Mouse (Mus musculus): ENCODE measurements around the gene Unc93a2.
A peak's percentile ranks its signal among the peaks of the same experiment; 100 is the strongest.
"Not testable (repeated sequence)": the region's sequence is repeated elsewhere in the genome, so short reads cannot be mapped to it uniquely, and the experiment has no call there.

Gene Unc93a2

DNA sequence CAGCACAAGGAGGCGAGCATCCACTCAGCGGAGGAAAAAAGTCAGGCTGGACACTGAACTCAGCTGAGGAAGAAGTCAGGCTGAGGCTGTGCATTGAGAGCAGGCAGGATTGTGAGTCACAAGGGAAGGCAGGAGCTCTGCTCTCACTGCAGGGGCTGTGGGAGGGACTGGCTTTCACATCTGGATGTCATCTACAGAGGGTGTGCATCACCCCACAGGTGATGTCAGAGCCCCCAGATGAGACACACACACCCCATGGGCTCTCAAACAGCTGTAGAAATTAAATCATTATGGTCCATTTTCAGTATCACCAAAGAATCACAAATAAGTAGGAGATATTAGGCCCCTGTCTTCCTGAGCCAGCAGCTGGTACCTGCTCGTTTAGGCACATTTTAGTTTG, at the start of gene Unc93a2:
Unc93a2 (minus strand) TSS at position 101 of the 400 bp plus-strand sequence.
- DNase-seq: not testable (repeated sequence)

- not testable (repeated sequence) for DNase-seq
Observed at GRCm38 (mm10) chr17:7434121-7434520, 48.9 kb upstream of the Unc93a2 start.

GRCm38 (mm10) chr17:7430210-7430631, 45.0 kb upstream of the Unc93a2 start:
- DNase-seq: peak in 1 of 2 experiments; percentile 8

- DNase-seq: not testable (repeated sequence)
Observed at GRCm38 (mm10) chr17:7420191-7420973, 35.1 kb upstream of the Unc93a2 start.

GRCm38 (mm10) chr17:7414601-7415310, 29.5 kb upstream of the Unc93a2 start:
- DNase-seq: not testable (repeated sequence)

- DNase-seq: not testable (repeated sequence)
Observed at GRCm38 (mm10) chr17:7413336-7413735, 28.1 kb upstream of the Unc93a2 start.

DNA sequence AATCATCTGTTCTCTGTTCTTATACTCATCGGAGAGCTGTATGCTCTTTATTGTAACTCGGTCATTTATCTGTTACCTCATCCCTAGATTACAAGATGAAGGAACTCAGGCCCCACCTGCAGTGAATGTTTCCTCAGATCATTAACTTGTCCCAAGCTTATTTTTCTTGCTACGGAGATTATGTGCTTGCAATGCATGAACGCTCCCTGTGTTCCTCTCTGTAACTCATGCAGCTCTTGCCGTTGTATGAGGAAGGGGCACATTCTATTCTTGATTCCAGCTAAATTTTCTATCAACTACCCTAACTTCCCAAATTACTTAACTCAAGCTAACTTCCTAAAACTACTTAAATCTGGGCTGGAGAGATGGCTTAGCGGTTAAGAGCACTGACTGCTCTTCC, 14.5 kb upstream of the Unc93a2 start:
- not testable (repeated sequence) for DNase-seq

GRCm38 (mm10) chr17:7398198-7398847, 13.1 kb upstream of the Unc93a2 start:
- peak in 1 of 2 experiments; percentile 15 for DNase-seq

DNA sequence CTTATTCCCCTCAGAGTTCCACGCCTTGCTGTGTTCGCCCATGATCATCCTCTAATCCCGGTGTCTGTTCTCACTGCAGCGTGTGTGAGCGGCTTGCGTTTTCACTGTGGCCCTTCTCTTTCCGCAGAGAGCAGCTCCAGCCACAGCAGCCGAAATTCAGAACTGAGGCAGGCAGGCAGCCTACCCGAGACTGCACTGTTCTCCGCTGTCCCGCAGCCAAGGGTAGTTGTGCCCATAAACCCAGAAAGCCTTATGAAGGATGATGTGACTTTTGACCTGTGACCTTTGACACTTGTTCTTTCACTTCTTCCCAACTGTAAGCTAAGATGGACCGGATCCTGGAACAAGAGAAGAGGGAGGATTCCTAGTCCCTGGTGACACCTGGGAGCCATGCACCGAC, 11.8 kb upstream of the Unc93a2 start:
- not testable (repeated sequence) for DNase-seq

DNA sequence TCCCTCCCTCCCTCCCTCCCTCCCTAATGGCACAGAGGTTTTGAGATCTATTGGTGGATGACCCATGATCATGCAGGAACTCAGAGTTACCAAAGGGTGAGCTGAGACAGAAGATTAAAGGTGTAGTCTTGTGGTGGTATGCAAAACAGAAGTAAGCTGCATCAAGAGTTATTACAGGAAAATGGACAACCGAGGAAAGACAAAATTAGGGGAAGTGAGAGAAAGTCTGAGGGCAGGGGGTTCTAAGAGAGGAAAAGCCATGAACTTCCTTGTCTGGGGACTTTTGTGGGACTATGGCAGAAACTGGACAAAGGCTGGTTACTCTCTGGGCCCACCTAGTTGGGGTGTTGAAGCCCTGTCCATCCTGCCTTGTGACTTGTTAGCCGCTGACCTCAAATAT, 11.0 kb upstream of the Unc93a2 start:
- DNase-seq: not testable (repeated sequence)

GRCm38 (mm10) chr17:7395671-7396070, 10.4 kb upstream of the Unc93a2 start:
- not testable (repeated sequence) for DNase-seq

GRCm38 (mm10) chr17:7395116-7395515, 9.9 kb upstream of the Unc93a2 start:
- DNase-seq: not testable (repeated sequence)

GRCm38 (mm10) chr17:7389898-7390297, 4.6 kb upstream of the Unc93a2 start:
- DNase-seq: not testable (repeated sequence)

- not testable (repeated sequence) for DNase-seq
Observed at GRCm38 (mm10) chr17:7388958-7389356, 3.7 kb upstream of the Unc93a2 start.

DNA sequence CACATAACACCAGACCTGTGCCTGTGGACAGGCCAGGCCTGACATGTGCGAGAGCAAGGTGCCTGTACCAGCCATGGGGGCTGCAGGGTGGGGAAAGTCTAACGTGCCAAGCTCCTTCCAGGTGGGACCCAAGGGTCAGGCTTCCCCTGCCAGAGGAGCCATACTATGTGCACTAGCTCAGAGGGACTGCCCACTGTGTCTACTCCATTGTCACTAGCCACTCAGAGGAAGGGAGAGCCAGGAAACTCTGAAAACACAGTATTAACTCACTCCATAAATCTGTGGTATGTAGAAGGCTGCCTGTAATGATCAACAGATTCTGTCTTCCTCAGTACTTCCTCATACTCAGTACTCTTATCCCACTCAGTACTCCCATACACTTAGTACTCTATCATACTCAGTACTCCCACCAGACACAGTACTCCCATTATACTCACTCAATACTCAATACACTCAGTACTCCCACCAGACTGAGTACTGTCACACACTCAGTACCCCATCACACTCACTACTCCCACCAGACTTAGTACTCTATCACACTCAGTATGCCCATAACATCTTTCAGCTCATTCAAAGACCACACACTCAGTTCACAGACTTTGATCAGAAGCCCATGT, 3.2 kb upstream of the Unc93a2 start:
- DNase-seq: not testable (repeated sequence)

GRCm38 (mm10) chr17:7386016-7386415, 752 bp upstream of the Unc93a2 start:
- not testable (repeated sequence) for DNase-seq

DNA sequence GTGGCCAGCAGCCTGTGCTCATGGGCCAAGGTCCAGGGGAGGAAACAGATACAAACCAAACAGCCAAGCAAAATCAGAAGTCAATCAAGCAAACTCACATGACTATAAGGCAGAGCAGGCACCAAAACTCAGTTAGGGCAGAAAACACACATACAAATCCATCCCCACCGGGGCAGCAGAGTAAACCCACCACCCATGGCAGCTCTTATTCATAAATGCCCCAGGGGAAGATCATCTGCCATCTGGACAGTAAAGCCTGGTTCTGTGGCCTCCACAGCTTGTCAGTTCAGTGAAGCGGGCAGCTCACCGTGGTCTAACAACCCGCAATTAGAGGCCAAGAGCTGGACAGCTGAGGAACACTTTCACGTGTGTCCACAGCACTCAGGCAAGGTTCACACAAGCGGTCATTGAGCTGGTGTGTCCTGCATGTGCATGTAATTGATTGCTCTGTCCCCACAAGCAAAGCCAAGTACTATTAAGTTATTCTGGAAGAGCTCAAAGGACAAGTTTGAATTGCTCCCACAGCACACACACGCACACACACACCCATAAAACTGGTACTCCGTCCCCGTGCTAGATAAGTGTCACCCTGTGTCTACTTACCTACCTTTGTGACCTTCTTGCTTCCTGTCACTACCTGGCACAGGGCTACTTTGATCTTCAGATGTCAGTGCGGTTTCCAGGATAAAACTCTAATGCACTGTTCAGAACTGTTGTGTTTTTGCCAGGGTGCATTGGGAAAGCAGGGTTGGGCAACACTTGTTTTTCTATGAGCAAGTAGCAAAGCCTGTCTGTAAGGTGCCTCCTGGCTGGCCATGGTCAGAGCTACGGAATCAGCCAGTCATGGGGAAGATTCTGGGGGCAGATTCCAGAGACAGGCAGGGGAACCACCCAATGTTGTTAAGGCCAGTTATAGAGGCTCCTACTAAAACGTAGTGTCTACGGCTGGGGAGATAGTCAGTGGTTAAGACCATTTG, 1.8 kb downstream of the Unc93a2 start:
- DNase-seq: not testable (repeated sequence)

DNA sequence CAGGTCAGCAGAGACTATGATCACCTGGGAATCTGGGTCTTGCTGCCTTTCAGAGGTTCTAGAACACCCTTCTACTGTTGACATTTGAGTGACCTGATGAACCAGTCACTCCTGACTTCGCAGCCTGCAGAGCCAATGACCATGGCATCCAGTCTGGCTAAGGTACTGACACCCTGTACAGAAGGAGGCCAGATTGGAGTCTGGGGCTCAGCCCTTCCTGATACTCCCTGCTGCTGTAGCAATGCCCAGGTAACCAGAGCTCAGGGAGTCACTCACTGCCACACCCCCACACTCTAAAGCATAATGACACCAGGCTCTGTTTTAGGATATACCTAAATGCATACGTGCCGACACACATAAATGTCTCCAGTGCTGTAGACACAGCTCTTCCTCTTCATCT, 2.6 kb downstream of the Unc93a2 start:
- DNase-seq: not testable (repeated sequence)

DNA sequence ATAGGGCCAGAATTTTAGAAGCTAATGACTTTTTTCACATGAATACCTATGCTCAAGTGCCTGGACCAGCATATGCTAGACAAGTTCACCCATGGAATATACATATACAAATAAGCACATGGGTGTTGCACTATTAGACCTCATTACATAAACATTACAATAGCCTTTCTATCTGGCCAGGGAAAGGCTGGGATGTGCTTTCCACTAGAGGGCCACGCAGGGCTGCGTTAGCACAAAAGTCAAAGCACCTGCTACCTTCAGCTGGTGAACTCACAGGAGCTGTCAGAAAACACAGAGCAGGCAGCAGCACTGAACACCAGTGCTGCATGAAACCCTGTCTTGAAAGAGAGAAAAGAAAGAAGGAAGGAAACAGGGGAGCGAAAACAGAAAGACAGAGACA, 7.4 kb downstream of the Unc93a2 start:
- not testable (repeated sequence) for DNase-seq

- not testable (repeated sequence) for DNase-seq
Observed at GRCm38 (mm10) chr17:7376951-7377700, 8.1 kb downstream of the Unc93a2 start.

GRCm38 (mm10) chr17:7371879-7372278, 13.4 kb downstream of the Unc93a2 start, which contains the start of gene Gm49630:
TSS of gene Gm49630 (minus strand) at chr17:7371979.
- DNase-seq: not testable (repeated sequence)

All from lung, adult 18-20 months (tissue).